Mouse (Mus musculus) heart, adult 2 months (tissue): ENCODE data around the gene Tbxa2r.

Experiments used
- CTCF ChIP-seq: fragments of 200-600 bp; IDR thresholded peaks from 2 replicates; pipeline ENCODE4 v1.8.1; 2022; ENCODE audit warnings: antibody characterized with exemption, mild to moderate bottlenecking, moderate library complexity
- EP300 ChIP-seq: fragments of 200-500 bp; IDR thresholded peaks from 2 replicates; pipeline ENCODE4 v1.6.1; 2011; ENCODE audit warnings: low read depth, low read length, control low read depth; ENCODE audit not compliant: insufficient read depth
- POLR2A ChIP-seq: fragments of 200-500 bp; IDR thresholded peaks from 2 replicates; pipeline ENCODE4 v1.6.1; 2011; ENCODE audit warnings: mild to moderate bottlenecking, low read depth, low read length, control low read depth; ENCODE audit not compliant: insufficient read depth

DNA sequence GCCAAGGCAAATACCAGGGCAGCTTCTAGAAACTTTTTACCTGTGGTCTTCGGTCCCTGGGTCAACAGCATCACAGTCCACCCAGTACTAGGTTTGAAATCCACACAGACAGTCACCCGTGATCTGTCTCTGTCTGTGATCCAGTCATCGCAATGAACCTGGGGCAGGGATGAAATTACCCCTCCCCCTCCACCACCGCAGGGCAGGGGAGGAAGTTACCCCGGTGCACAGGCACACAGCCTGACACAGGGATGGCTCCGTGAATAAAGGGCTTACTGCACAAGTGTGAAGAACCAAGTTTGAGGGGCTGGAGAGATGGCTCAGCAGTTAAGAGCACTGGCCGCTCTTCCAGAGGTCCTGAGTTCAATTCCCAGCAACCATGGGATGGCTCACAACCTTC lies 24.8 kb upstream of the Tbxa2r start:
- TF ChIP-seq POLR2A (no peak), CTCF (no peak), EP300 (no peak)
